Mouse (Mus musculus) gastrocnemius, adult 8-10 months (tissue): ENCODE data around the gene Cmc1. TPM values are rescaled to one million over a fixed set of nuclear protein-coding genes. Genes with fewer than 3 reads are reported as not detected.

Experiments used
- DNase-seq, 2 experiments: peaks; one replicate each; pipeline ENCODE4 v3.0.0; 2022; ENCODE audit warnings: low spot score in 2 of 2
- total RNA-seq, 4 experiments: library from RNA; stranded (reverse); gene quantifications; 2 replicates each; pipeline ENCODE4 v1.2.4; 2022

Cmc1 gene
- total RNA-seq, 4 experiments from 2014 or later: 18.3 to 25.0 (median 21.5) TPM

- no peak for DNase-seq
Observed at GRCm38 (mm10) chr9:118031694-118032093, 118.3 kb downstream of the Cmc1 start.

DNA sequence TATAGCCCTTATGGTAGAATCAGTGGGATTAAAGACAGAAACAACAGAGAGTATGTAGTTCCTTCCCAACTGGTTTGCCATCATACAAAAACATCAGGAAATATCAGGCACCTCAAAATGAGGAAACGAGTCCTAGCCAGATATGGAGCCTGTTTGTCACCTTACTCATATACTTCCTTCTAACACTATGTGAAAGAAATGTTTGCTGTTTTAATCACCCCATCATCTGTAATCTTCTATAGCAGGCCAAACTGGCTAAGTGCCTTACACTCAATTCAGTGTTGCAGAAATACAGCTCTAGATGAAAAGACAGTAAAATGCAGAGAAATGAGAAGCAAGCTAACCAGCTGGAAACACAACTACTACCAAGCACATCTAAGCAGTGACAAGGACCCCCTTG lies 119.7 kb downstream of the Cmc1 start:
- DNase-seq: no peak

GRCm38 (mm10) chr9:118029490-118029889 lies 120.5 kb downstream of the Cmc1 start:
- DNase-seq: no peak

- DNase-seq: no peak
Observed at GRCm38 (mm10) chr9:118024966-118025365, 125.0 kb downstream of the Cmc1 start.

Other genes starting within 250 kb of the Cmc1 start
- 10 to 100 TPM; 29.5 to 35.1 (median 33.3) TPM for gene Azi2, start 109.7 kb downstream of the Cmc1 start, total RNA-seq